Mouse (Mus musculus) liver, embryonic 14.5 days (tissue): ENCODE results near the gene Maml2. TPM values are rescaled to one million over a fixed set of nuclear protein-coding genes. Genes with fewer than 3 reads are reported as not detected.

Experiments used
- ATAC-seq: fragments of 200-750 bp; cut with Nextera tagmentation; 2 replicates; pipeline ENCODE4 v1.8.0; 2017; ENCODE audit warnings: moderate number of reproducible peaks, mild to moderate bottlenecking, moderate library complexity; ENCODE audit not compliant: insufficient read depth
- DNase-seq, 3 experiments: peaks; one replicate each; pipeline ENCODE4 v3.0.0-alpha.2; 2012 to 2013; ENCODE audit warnings: low read depth in 3 of 3, low spot score in 3 of 3
- H3K27ac ChIP-seq: fragments of 300-500 bp; sonication (generic); 2 replicates; pipeline ENCODE4 v1.5.1; 2014; ENCODE audit warnings: moderate library complexity, mild to moderate bottlenecking, control low read depth, inconsistent platforms
- H3K27me3 ChIP-seq: fragments of 300-500 bp; sonication (generic); 2 replicates; pipeline ENCODE4 v1.6.1; 2014; ENCODE audit warnings: mild to moderate bottlenecking, low read length, moderate library complexity; ENCODE audit not compliant: control insufficient read depth, insufficient read depth
- H3K36me3 ChIP-seq: fragments of 300-500 bp; sonication (generic); replicated peaks from 2 replicates; pipeline ENCODE4 v1.6.1; 2014; ENCODE audit warnings: low read depth; ENCODE audit not compliant: control insufficient read depth, insufficient read depth
- H3K4me1 ChIP-seq, 2 experiments: fragments of 200-500 bp in 1 of 2; fragments of 300-500 bp in 1 of 2; sonication (generic) in 1 of 2; replicated peaks; 2 replicates each; pipeline ENCODE4 v1.6.1; 2012 to 2014; ENCODE audit warnings: antibody characterized with exemption in 1 of 2, inconsistent platforms in 1 of 2, low read length in 1 of 2; ENCODE audit not compliant: control insufficient read depth in 2 of 2, insufficient read depth in 2 of 2
- H3K4me2 ChIP-seq: fragments of 300-500 bp; sonication (generic); 2 replicates; pipeline ENCODE4 v1.6.1; 2014; ENCODE audit warnings: low read depth, mild to moderate bottlenecking, control low read depth, moderate library complexity
- H3K4me3 ChIP-seq, 2 experiments: fragments of 200-500 bp in 1 of 2; fragments of 300-500 bp in 1 of 2; sonication (generic) in 1 of 2; 2 replicates each; pipeline ENCODE4 v1.5.1; 2012 to 2014; ENCODE audit warnings: low read depth in 2 of 2, low read length in 2 of 2, mild to moderate bottlenecking in 2 of 2, control low read depth in 1 of 2, inconsistent platforms in 1 of 2, moderate library complexity in 1 of 2; ENCODE audit not compliant: insufficient read depth in 1 of 2
- H3K9ac ChIP-seq: fragments of 300-500 bp; sonication (generic); replicated peaks from 2 replicates; pipeline ENCODE4 v1.6.1; 2014; ENCODE audit warnings: mild to moderate bottlenecking, control low read depth, moderate library complexity
- H3K9me3 ChIP-seq: fragments of 300-500 bp; sonication (generic); 2 replicates; pipeline ENCODE4 v1.6.1; 2016; ENCODE audit warnings: low read length, mixed read lengths; ENCODE audit not compliant: control insufficient read depth
- CTCF ChIP-seq: IDR thresholded peaks from 2 replicates; pipeline ENCODE4 v1.5.1; 2016; ENCODE audit warnings: antibody characterized with exemption, low read depth, control low read depth
- EP300 ChIP-seq: IDR thresholded peaks from 2 replicates; pipeline ENCODE4 v1.6.1; 2016; ENCODE audit warnings: antibody characterized with exemption, low read depth
- WGBS: fragments of 180-500 bp; shearing (Covaris S2); extraction: QIAGEN DNeasy Blood & Tissue Kit; methylation state at CpG from one replicate; pipeline ENCODE4 v1.1.7; 2014; ENCODE audit not compliant: insufficient replicate concordance; 5-methylcytosine and 5-hydroxymethylcytosine counted together
- polyA plus RNA-seq, 2 experiments: library from polyadenylated mRNA; depleted of rRNA in 1 of 2; stranded (reverse) in 1 of 2; unstranded in 1 of 2; fragments of >200 nt; fragmentation: Nextera tagmentation in 1 of 2; extraction: Ambion mirVana in 1 of 2; gene quantifications; 2 replicates each; pipeline versions ENCODE4 v1.2.1 to v1.2.3; 2012 to 2014

Maml2 gene
- polyA plus RNA-seq, 2 experiments: 0.65 to 0.66 TPM

GRCm38 (mm10) chr9:13554773-13555172 lies 257.0 kb downstream of the Maml2 start:
- TF ChIP-seq CTCF (no peak), EP300 (no peak)

GRCm38 (mm10) chr9:13555973-13556481 lies 258.3 kb downstream of the Maml2 start:
- no peak for TF ChIP-seq CTCF
- TF ChIP-seq EP300: no peak
- H3K27ac ChIP-seq: no peak overlapping the region
- no peak overlapping the region for H3K4me3 ChIP-seq
- WGBS: 51% methylated on average over 8 of the region's 8 CpGs
- no peaks in the 10 kb centered on the region for H3K36me3 ChIP-seq
- no peak overlapping the region for H3K4me2 ChIP-seq
- no peaks in the 10 kb centered on the region for H3K9me3 ChIP-seq
- no peak for DNase-seq
- no peaks in the 10 kb centered on the region for H3K4me1 ChIP-seq
- H3K9ac ChIP-seq: no peak overlapping the region
- ATAC-seq: no peak
- no peaks in the 10 kb centered on the region for H3K27me3 ChIP-seq

More at GRCm38 (mm10) chr9:13554773-13555172, 257.0 kb downstream of the Maml2 start:
- Histone ChIP-seq H3K36me3 (no peaks in the 10 kb centered on the region), H3K27ac (no peak overlapping the region), H3K27me3 (no peaks in the 10 kb centered on the region), H3K4me3 (no peak overlapping the region), H3K9me3 (no peaks in the 10 kb centered on the region), H3K4me1 (no peaks in the 10 kb centered on the region), H3K9ac (no peak overlapping the region), H3K4me2 (no peak overlapping the region)
- no peak for DNase-seq
- ATAC-seq: no peak
- WGBS: 49% methylated on average over 5 of the region's 5 CpGs

- Histone ChIP-seq H3K4me3 (no peak overlapping the region), H3K4me2 (no peak overlapping the region), H3K36me3 (no peaks in the 10 kb centered on the region), H3K27ac (no peak overlapping the region), H3K9me3 (no peaks in the 10 kb centered on the region), H3K9ac (no peak overlapping the region), H3K27me3 (no peaks in the 10 kb centered on the region), H3K4me1 (no peaks in the 10 kb centered on the region)
- 61% methylated on average over 3 of the region's 3 CpGs for WGBS
- TF ChIP-seq EP300: no peak
- no peak for TF ChIP-seq CTCF
- DNase-seq: no peak
- no peak for ATAC-seq
These were observed 258.9 kb downstream of the Maml2 start for GRCm38 (mm10) chr9:13556696-13557095.

DNA sequence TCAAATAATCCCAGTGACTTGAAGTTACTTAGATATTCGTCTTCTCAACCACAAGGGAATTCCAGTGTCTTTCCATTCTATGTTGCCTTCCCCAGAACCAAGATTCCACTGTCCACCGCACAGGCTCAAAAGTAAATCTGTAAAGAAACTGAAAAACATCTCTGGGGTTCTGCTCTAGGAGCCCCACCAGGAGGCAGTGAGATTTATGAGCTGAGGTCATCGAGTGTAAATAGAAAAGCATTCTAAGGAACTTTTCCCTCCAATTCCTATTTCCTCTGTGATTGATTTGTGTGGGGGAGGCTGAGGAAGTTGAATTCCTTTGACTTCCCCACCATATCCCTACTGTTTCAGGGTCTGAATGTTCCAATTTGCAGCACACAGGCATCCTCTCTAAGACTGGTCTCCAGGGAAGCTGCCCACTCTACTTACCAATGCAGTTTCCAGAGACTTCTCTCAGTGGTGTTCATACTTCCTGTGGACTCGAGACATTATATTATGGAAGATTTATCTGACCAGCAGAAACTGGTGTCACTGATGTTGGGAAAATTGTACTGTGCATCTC lies 261.1 kb downstream of the Maml2 start:
- WGBS: 44% methylated on average over 4 of the region's 4 CpGs

GRCm38 (mm10) chr9:13560651-13561050 lies 262.9 kb downstream of the Maml2 start:
- peaks cover 0 to 4% of the 10 kb centered on the region in 2 experiments; a peak in 1 of 4 replicates for H3K4me1 ChIP-seq
- WGBS: 74% methylated on average over 9 of the region's 9 CpGs
- H3K4me3 ChIP-seq: no peak overlapping the region
- H3K4me2 ChIP-seq: no peak overlapping the region
- TF ChIP-seq CTCF: no peak
- no peak for TF ChIP-seq EP300
- no peaks in the 10 kb centered on the region for H3K36me3 ChIP-seq
- H3K27me3 ChIP-seq: no peaks in the 10 kb centered on the region
- DNase-seq (no peak), ATAC-seq (no peak)
- no peaks in the 10 kb centered on the region for H3K9me3 ChIP-seq
- no peak overlapping the region for H3K9ac ChIP-seq
- no peak overlapping the region for H3K27ac ChIP-seq

More for the DNA sequence above, 261.1 kb downstream of the Maml2 start:
- no peaks in the 10 kb centered on the region for H3K27me3 ChIP-seq
- no peaks in the 10 kb centered on the region for H3K36me3 ChIP-seq
- H3K4me1 ChIP-seq: peaks cover 0 to 4% of the 10 kb centered on the region in 2 experiments; a peak in 1 of 4 replicates
- no peak overlapping the region for H3K27ac ChIP-seq
- no peak overlapping the region for H3K4me2 ChIP-seq
- no peak overlapping the region for H3K4me3 ChIP-seq
- no peak for ATAC-seq
- no peaks in the 10 kb centered on the region for H3K9me3 ChIP-seq
- TF ChIP-seq CTCF (no peak), EP300 (no peak)
- no peak for DNase-seq
- no peak overlapping the region for H3K9ac ChIP-seq
